Mouse (Mus musculus) hindbrain, embryonic 13.5 days (tissue): Measurements from ENCODE around the gene Sell. TPM values are rescaled to one million over a fixed set of nuclear protein-coding genes. Genes with fewer than 3 reads are reported as not detected.

Experiments used
- ATAC-seq: fragments of 200-750 bp; cut with Nextera tagmentation; 2 replicates; pipeline ENCODE4 v1.8.0; 2017; ENCODE audit warnings: moderate TSS enrichment; ENCODE audit not compliant: low FRiP score
- H3K27ac ChIP-seq: fragments of 300-500 bp; sonication (generic); 2 replicates; pipeline ENCODE4 v1.5.1; 2015; ENCODE audit warnings: inconsistent platforms, mild to moderate bottlenecking, moderate library complexity
- H3K27me3 ChIP-seq: fragments of 300-500 bp; sonication (generic); 2 replicates; pipeline ENCODE4 v1.6.1; 2015; ENCODE audit warnings: mild to moderate bottlenecking, inconsistent platforms
- H3K36me3 ChIP-seq: fragments of 300-500 bp; sonication (generic); 2 replicates; pipeline ENCODE4 v1.6.1; 2015; ENCODE audit warnings: mild to moderate bottlenecking, inconsistent platforms
- H3K4me1 ChIP-seq: fragments of 300-500 bp; sonication (generic); replicated peaks from 2 replicates; pipeline ENCODE4 v1.6.1; 2015; ENCODE audit warnings: inconsistent platforms
- H3K4me2 ChIP-seq: fragments of 300-500 bp; sonication (generic); 2 replicates; pipeline ENCODE4 v1.6.1; 2015; ENCODE audit warnings: inconsistent platforms, mild to moderate bottlenecking, moderate library complexity
- H3K4me3 ChIP-seq: fragments of 300-500 bp; sonication (generic); 2 replicates; pipeline ENCODE4 v1.5.1; 2015; ENCODE audit warnings: mild to moderate bottlenecking, inconsistent platforms
- H3K9ac ChIP-seq: fragments of 300-500 bp; sonication (generic); 2 replicates; pipeline ENCODE4 v1.6.1; 2015; ENCODE audit warnings: mild to moderate bottlenecking, inconsistent platforms
- H3K9me3 ChIP-seq: fragments of 300-500 bp; sonication (generic); 2 replicates; pipeline ENCODE4 v1.6.1; 2016; ENCODE audit warnings: inconsistent platforms
- WGBS: fragments of 180-500 bp; shearing (Covaris S2); methylation state at CpG from one replicate; pipeline ENCODE4 v1.1.7; 2015; 5-methylcytosine and 5-hydroxymethylcytosine counted together
- polyA plus RNA-seq: library from polyadenylated mRNA; unstranded; fragments of >200 nt; fragmentation: Nextera tagmentation; extraction: Ambion mirVana; gene quantifications from 2 replicates; pipeline ENCODE4 v1.2.1, GENCODE M21; 2015

Sell gene
- polyA plus RNA-seq, 1 experiment from 2014 or later, result 0.09 TPM

DNA sequence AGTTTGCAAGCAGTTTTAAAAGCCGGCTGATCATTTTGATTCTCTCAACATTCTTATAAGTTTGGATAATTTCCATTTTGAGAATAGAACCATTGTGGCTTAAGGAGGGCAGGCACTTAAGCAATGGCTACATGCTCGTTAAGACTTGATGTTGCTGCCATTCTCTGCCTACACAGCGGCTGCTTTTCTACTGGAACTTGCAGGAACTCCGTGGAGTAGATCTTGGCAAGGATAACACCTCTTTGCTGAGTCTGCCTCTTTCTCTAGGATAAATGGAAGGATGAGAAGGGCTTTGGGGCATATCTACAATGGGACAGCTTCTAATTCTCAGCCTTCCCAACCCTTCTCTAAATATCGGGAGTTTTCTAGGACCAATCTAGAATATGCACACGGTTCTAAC is 53.9 kb downstream of the Sell start:
- H3K4me3 ChIP-seq, result no peak overlapping the region

GRCm38 (mm10) chr1:164117869-164118268 is 56.1 kb downstream of the Sell start:
- Histone ChIP-seq H3K27ac (no peak overlapping the region), H3K36me3 (no peaks in the 10 kb centered on the region), H3K4me3 (no peak overlapping the region), H3K4me2 (no peak overlapping the region), H3K4me1 (no peaks in the 10 kb centered on the region), H3K9me3 (no peaks in the 10 kb centered on the region), H3K9ac (no peak overlapping the region), H3K27me3 (no peaks in the 10 kb centered on the region)
- WGBS, result 94% methylated on average over 6 of the region's 6 CpGs
- no peak for ATAC-seq

More for the DNA sequence above, 53.9 kb downstream of the Sell start:
- H3K9ac ChIP-seq, result no peak overlapping the region
- no peaks in the 10 kb centered on the region for H3K4me1 ChIP-seq
- no peak overlapping the region for H3K27ac ChIP-seq
- WGBS, result 85% methylated on average over 6 of the region's 6 CpGs
- no peak overlapping the region for H3K4me2 ChIP-seq
- no peaks in the 10 kb centered on the region for H3K9me3 ChIP-seq
- H3K36me3 ChIP-seq, result no peaks in the 10 kb centered on the region
- ATAC-seq, result no peak
- H3K27me3 ChIP-seq, result no peaks in the 10 kb centered on the region

GRCm38 (mm10) chr1:164119892-164120776 is 58.4 kb downstream of the Sell start:
- Histone ChIP-seq H3K27me3 (no peaks in the 10 kb centered on the region), H3K9me3 (no peaks in the 10 kb centered on the region), H3K4me2 (no peak overlapping the region), H3K4me3 (no peak overlapping the region), H3K27ac (no peak overlapping the region), H3K36me3 (no peaks in the 10 kb centered on the region), H3K9ac (no peak overlapping the region), H3K4me1 (no peaks in the 10 kb centered on the region)
- WGBS, result 86% methylated on average over 3 of the region's 3 CpGs
- ATAC-seq, result no peak

DNA sequence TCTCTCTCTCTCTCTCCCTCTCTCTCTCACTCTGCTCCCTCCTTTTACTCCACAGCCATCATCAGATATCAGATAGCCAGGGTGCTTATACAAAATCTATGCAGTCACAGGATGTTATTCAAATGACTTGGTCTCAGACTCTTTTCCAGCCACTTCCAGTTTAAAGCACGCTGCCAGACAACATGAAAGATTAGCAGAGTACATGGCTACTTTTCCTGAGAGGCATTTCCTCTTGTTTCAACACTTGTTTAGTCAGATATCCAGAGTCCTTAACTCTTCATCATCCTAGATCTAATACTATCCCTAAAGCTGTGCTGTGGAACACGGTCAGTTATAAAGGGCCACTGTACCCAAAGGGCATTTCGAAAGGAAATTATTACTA is 59.0 kb downstream of the Sell start:
- ATAC-seq, result no peak
- WGBS, result 89% methylated on average over 3 of the region's 3 CpGs
- no peak overlapping the region for H3K4me2 ChIP-seq
- no peaks in the 10 kb centered on the region for H3K9me3 ChIP-seq
- H3K27me3 ChIP-seq, result no peaks in the 10 kb centered on the region
- no peak overlapping the region for H3K9ac ChIP-seq
- no peaks in the 10 kb centered on the region for H3K36me3 ChIP-seq
- no peaks in the 10 kb centered on the region for H3K4me1 ChIP-seq
- no peak overlapping the region for H3K4me3 ChIP-seq
- no peak overlapping the region for H3K27ac ChIP-seq

DNA sequence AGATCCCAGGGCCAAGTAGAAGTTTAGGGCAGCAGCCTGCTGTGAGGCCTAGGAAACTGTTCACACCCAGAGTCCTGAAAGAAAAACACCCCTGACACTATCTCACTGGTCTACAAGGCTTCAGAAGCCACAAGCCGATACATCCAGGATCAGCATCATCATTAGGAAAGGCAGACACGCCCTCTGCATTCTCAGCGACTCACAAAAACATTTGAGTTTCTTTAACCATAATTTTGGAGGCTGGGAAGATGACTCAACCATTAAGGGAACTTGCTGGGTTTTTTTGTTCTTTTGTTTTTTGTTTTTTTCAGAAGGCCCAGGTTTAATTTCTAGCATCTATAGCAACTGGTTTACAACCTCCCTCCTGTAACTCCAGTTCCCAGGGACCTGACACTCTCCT is 62.1 kb downstream of the Sell start:
- Histone ChIP-seq H3K9me3 (no peaks in the 10 kb centered on the region), H3K27me3 (no peaks in the 10 kb centered on the region), H3K9ac (no peak overlapping the region), H3K4me2 (no peak overlapping the region), H3K27ac (no peak overlapping the region), H3K4me3 (no peak overlapping the region), H3K36me3 (no peaks in the 10 kb centered on the region), H3K4me1 (no peaks in the 10 kb centered on the region)
- WGBS, result 84% methylated on average over 3 of the region's 3 CpGs
- no peak for ATAC-seq

GRCm38 (mm10) chr1:164130013-164130412 is 68.2 kb downstream of the Sell start:
- Histone ChIP-seq H3K4me3 (no peak overlapping the region), H3K36me3 (no peaks in the 10 kb centered on the region), H3K27me3 (no peaks in the 10 kb centered on the region), H3K9me3 (no peaks in the 10 kb centered on the region), H3K4me2 (no peak overlapping the region), H3K27ac (no peak overlapping the region), H3K9ac (no peak overlapping the region), H3K4me1 (no peaks in the 10 kb centered on the region)
- ATAC-seq, result no peak
- WGBS, result 79% methylated on average over 3 of the region's 3 CpGs

DNA sequence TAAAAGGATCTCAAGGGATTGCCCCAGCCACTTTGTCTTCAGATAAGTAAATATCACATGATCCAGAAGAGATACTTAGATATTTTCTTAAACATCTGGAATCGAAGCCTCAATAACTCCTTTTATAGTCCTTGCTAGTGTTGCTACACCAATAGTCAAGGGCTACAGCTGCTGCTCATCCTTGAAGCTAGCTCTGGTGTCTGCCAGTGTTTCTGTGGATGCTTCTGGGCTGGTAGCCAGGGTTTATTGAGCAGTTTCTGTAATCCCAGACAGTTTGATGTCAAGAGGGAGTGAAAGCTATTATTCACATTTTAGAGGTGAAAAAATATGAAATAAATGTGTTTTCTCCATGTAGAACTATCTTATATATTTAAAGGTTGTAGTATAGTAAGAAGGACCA is 70.8 kb downstream of the Sell start:
- Histone ChIP-seq H3K4me2 (no peak overlapping the region), H3K4me1 (no peaks in the 10 kb centered on the region), H3K9ac (no peak overlapping the region), H3K4me3 (no peak overlapping the region), H3K27ac (no peak overlapping the region), H3K36me3 (no peaks in the 10 kb centered on the region), H3K27me3 (no peaks in the 10 kb centered on the region), H3K9me3 (no peaks in the 10 kb centered on the region)
- WGBS, result 97% methylated on average over 1 of the region's 1 CpGs
- ATAC-seq, result no peak

Other genes starting within 250 kb of the Sell start
- 16.5 and 18.5 TPM in 2 replicates for gene Scyl3, start 132.9 kb upstream of the Sell start, polyA plus RNA-seq
- gene BC055324, start 67.2 kb upstream of the Sell start, polyA plus RNA-seq, result 7.8 and 8.4 TPM in 2 replicates
- gene Mettl18, start 67.1 kb upstream of the Sell start, polyA plus RNA-seq, result 7.3 and 8.5 TPM in 2 replicates
- not detected in 2 replicates for gene Sele, start 13.7 kb upstream of the Sell start, polyA plus RNA-seq
- gene Selp, start 53.3 kb downstream of the Sell start, polyA plus RNA-seq, result 0.13 TPM in 1 of 2 replicates, not detected in the other
- 0.06 and 0.10 TPM in 2 replicates for gene F5, start 89.9 kb downstream of the Sell start, polyA plus RNA-seq
- gene Slc19a2, start 187.1 kb downstream of the Sell start, polyA plus RNA-seq, result 5.8 and 7.1 TPM in 2 replicates
- 22.7 TPM in 2 replicates for gene Ccdc181, start 213.6 kb downstream of the Sell start, polyA plus RNA-seq
- gene Nme7, start 242.1 kb downstream of the Sell start, polyA plus RNA-seq, result 30.1 and 30.3 TPM in 2 replicates
- gene Blzf1, start 245.5 kb downstream of the Sell start, polyA plus RNA-seq, result 32.1 and 33.0 TPM in 2 replicates